Mouse (Mus musculus) MEL (cell line): ENCODE measurements around the gene 5730596B20Rik. TPM values are rescaled to one million over a fixed set of nuclear protein-coding genes. Genes with fewer than 3 reads are reported as not detected.

Experiments
- DNase-seq: peaks from one replicate; pipeline ENCODE4 v3.0.0; 2011; ENCODE audit warnings: low read depth, low spot score
- H3K27ac ChIP-seq: 2 replicates; pipeline ENCODE4 v1.5.1; 2012; ENCODE audit warnings: low read depth, mild to moderate bottlenecking, control low read depth, low read length, moderate library complexity; ENCODE audit not compliant: control insufficient read depth
- H3K27me3 ChIP-seq, 2 experiments: fragments of 150-350 bp in 1 of 2; sonication (generic) in 1 of 2; 2 replicates each; pipeline ENCODE4 v1.6.1; 2012; ENCODE audit warnings: low read length in 2 of 2, mild to moderate bottlenecking in 2 of 2, improper control_type of control experiment in 1 of 2, moderate library complexity in 1 of 2; ENCODE audit not compliant: insufficient read depth in 2 of 2, control insufficient read depth in 1 of 2
- H3K36me3 ChIP-seq, 2 experiments: 2 replicates each; pipeline ENCODE4 v1.6.1; 2012 to 2014; ENCODE audit warnings: low read length in 2 of 2, improper control_type of control experiment in 1 of 2, inconsistent platforms in 1 of 2, mild to moderate bottlenecking in 1 of 2; ENCODE audit not compliant: insufficient read depth in 2 of 2, control insufficient read depth in 1 of 2
- H3K4me1 ChIP-seq, 2 experiments: fragments of 150-350 bp in 1 of 2; sonication (generic) in 1 of 2; 2 replicates each; pipeline ENCODE4 v1.6.1; 2012; ENCODE audit warnings: low read length in 2 of 2, improper control_type of control experiment in 1 of 2, mild to moderate bottlenecking in 1 of 2; ENCODE audit not compliant: insufficient read depth in 2 of 2, control insufficient read depth in 1 of 2
- H3K4me3 ChIP-seq, 2 experiments: fragments of 150-350 bp in 1 of 2; sonication (generic) in 1 of 2; 2 replicates each; pipeline ENCODE4 v1.5.1; 2012; ENCODE audit warnings: low read depth in 2 of 2, low read length in 2 of 2, mild to moderate bottlenecking in 2 of 2, moderate library complexity in 2 of 2, control low read depth in 1 of 2, improper control_type of control experiment in 1 of 2; ENCODE audit not compliant: control insufficient read depth in 1 of 2, insufficient read depth in 1 of 2
- H3K79me2 ChIP-seq: 2 replicates; pipeline ENCODE4 v1.6.1; 2012; ENCODE audit warnings: mild to moderate bottlenecking, low read length, moderate library complexity; ENCODE audit not compliant: control insufficient read depth, poor library complexity, insufficient read depth
- H3K9ac ChIP-seq: 2 replicates; pipeline ENCODE4 v1.6.1; 2012; ENCODE audit warnings: low read depth, mild to moderate bottlenecking, control low read depth, low read length, moderate library complexity; ENCODE audit not compliant: control insufficient read depth, poor library complexity, severe bottlenecking
- H3K9me3 ChIP-seq: fragments of 150-350 bp; sonication (generic); replicated peaks from 2 replicates; pipeline ENCODE4 v1.6.1; 2012; ENCODE audit warnings: mild to moderate bottlenecking, low read length, improper control_type of control experiment, moderate library complexity; ENCODE audit not compliant: insufficient read depth
- CHD1 ChIP-seq: IDR thresholded peaks from 2 replicates; pipeline ENCODE4 v1.6.1; 2012; ENCODE audit warnings: low read depth, mild to moderate bottlenecking, inconsistent platforms, low read length, improper control_type of control experiment
- CHD2 ChIP-seq: IDR thresholded peaks from 2 replicates; pipeline ENCODE4 v1.6.1; 2011; ENCODE audit warnings: low read length, improper control_type of control experiment
- CTCF ChIP-seq, 3 experiments: IDR thresholded peaks in 2 of 3; conservative IDR thresholded peaks in 1 of 3; 2 replicates each; pipeline ENCODE4 v1.5.1; 2011 to 2012; ENCODE audit warnings: low read length in 3 of 3, low read depth in 2 of 3, mild to moderate bottlenecking in 2 of 3, improper control_type of control experiment in 1 of 3, inconsistent platforms in 1 of 3, mixed read lengths in 1 of 3, moderate library complexity in 1 of 3; ENCODE audit not compliant: control insufficient read depth in 1 of 3, insufficient read depth in 1 of 3, poor library complexity in 1 of 3, severe bottlenecking in 1 of 3
- ELF1 ChIP-seq: IDR thresholded peaks from 2 replicates; pipeline ENCODE4 v1.6.1; 2014; ENCODE audit warnings: low read depth, mild to moderate bottlenecking, inconsistent platforms, low read length, improper control_type of control experiment, moderate library complexity
- EP300 ChIP-seq, 2 experiments: IDR thresholded peaks; 2 replicates each; pipeline ENCODE4 v1.6.1; 2011; ENCODE audit warnings: improper control_type of control experiment in 2 of 2, low read length in 2 of 2, low read depth in 1 of 2, mild to moderate bottlenecking in 1 of 2
- ETS1 ChIP-seq: IDR thresholded peaks from 2 replicates; pipeline ENCODE4 v1.6.1; 2012; ENCODE audit warnings: low read depth, mild to moderate bottlenecking, inconsistent platforms, low read length, improper control_type of control experiment, moderate library complexity
- JUND ChIP-seq: IDR thresholded peaks from 2 replicates; pipeline ENCODE4 v1.6.1; 2011; ENCODE audit warnings: low read depth, mild to moderate bottlenecking, improper control_type of control experiment, low read length
- KAT2A ChIP-seq: conservative IDR thresholded peaks from 2 replicates; pipeline ENCODE4 v1.6.1; 2012; ENCODE audit warnings: low read depth, low read length, improper control_type of control experiment, inconsistent platforms
- MAX ChIP-seq: IDR thresholded peaks from 2 replicates; pipeline ENCODE4 v1.6.1; 2011; ENCODE audit warnings: low read length, improper control_type of control experiment
- MEF2A ChIP-seq: IDR thresholded peaks from 2 replicates; pipeline ENCODE4 v1.6.1; 2014; ENCODE audit warnings: low read depth, mild to moderate bottlenecking, inconsistent platforms, low read length, improper control_type of control experiment; ENCODE audit not compliant: poor library complexity, insufficient replicate concordance, severe bottlenecking; ENCODE audit errors: extremely low read depth
- MXI1 ChIP-seq: IDR thresholded peaks from 2 replicates; pipeline ENCODE4 v1.6.1; 2011; ENCODE audit warnings: mild to moderate bottlenecking, low read depth, low read length, improper control_type of control experiment
- MYB ChIP-seq: IDR thresholded peaks from 2 replicates; pipeline ENCODE4 v1.6.1; 2011; ENCODE audit warnings: mild to moderate bottlenecking, low read depth, low read length, improper control_type of control experiment
- MYC ChIP-seq: IDR thresholded peaks from 2 replicates; pipeline ENCODE4 v1.6.1; 2011; ENCODE audit warnings: low read depth, mild to moderate bottlenecking, low read length, improper control_type of control experiment, moderate library complexity
- POLR2A ChIP-seq, 2 experiments: IDR thresholded peaks; 2 replicates each; pipeline ENCODE4 v1.6.1; 2011 to 2012; ENCODE audit warnings: low read length in 2 of 2, mild to moderate bottlenecking in 2 of 2, control low read depth in 1 of 2, improper control_type of control experiment in 1 of 2, low read depth in 1 of 2, moderate library complexity in 1 of 2; ENCODE audit not compliant: control insufficient read depth in 1 of 2, insufficient read depth in 1 of 2, poor library complexity in 1 of 2
- SIN3A ChIP-seq: IDR thresholded peaks from 2 replicates; pipeline ENCODE4 v1.6.1; 2012; ENCODE audit warnings: low read length, improper control_type of control experiment, inconsistent platforms
- ZC3H11A ChIP-seq: IDR thresholded peaks from 2 replicates; pipeline ENCODE4 v1.6.1; 2012; ENCODE audit warnings: low read depth, mild to moderate bottlenecking, inconsistent platforms, low read length, improper control_type of control experiment
- ZMIZ1 ChIP-seq: IDR thresholded peaks from 2 replicates; pipeline ENCODE4 v1.6.1; 2012; ENCODE audit warnings: low read depth, mild to moderate bottlenecking, inconsistent platforms, low read length, improper control_type of control experiment, moderate library complexity
- ZNF384 ChIP-seq: IDR thresholded peaks from 2 replicates; pipeline ENCODE4 v1.6.1; 2012; ENCODE audit warnings: low read depth, mild to moderate bottlenecking, inconsistent platforms, low read length, improper control_type of control experiment
- polyA plus RNA-seq, 2 experiments: library from polyadenylated mRNA; stranded (reverse) in 1 of 2; unstranded in 1 of 2; fragments of >175 nt in 1 of 2; fragments of >200 nt in 1 of 2; gene quantifications; 2 replicates each; pipeline versions ENCODE4 v1.2.1 to v1.2.4; 2012; ENCODE audit warnings: low replicate concordance in 2 of 2, low read depth in 1 of 2; ENCODE audit not compliant: insufficient read length in 2 of 2, insufficient read depth in 1 of 2, missing spikeins in 1 of 2
- total RNA-seq: library from RNA; depleted of rRNA; stranded (reverse); fragments of 300-350 nt; gene quantifications from 2 replicates; pipeline ENCODE4 v1.2.3, GENCODE M21; 2012

Gene 5730596B20Rik
- total and polyA plus RNA-seq, 3 experiments, result not detected

DNA sequence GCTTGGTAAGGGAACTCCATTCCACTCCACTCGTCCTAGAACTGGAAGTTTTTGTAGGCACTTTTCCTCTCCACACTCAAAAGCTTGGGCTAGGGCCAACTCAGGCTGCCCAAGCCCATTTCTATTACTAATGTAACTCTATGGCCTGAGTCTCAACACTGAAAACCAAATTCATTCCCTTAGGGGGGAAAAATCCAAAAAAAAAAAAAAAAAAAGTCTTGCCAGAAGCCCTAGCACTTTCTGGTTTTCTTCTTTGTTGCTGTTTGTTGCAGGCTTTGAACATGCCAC is 15.3 kb upstream of the 5730596B20Rik start:
- DNase-seq, result no peak
- no peak overlapping the region for H3K27ac ChIP-seq
- H3K9ac ChIP-seq, result no peak overlapping the region
- H3K79me2 ChIP-seq, result no peaks in the 10 kb centered on the region
- no peaks in the 10 kb centered on the region for H3K27me3 ChIP-seq
- no peaks in the 10 kb centered on the region for H3K36me3 ChIP-seq
- no peak for TF ChIP-seq CHD1
- TF ChIP-seq ETS1, result no peak
- TF ChIP-seq ELF1, result no peak
- no peak for TF ChIP-seq SIN3A
- no peak for TF ChIP-seq CTCF (IDR thresholded peaks at IDR 0.05 in 2 of 3, conservative IDR thresholded peaks at IDR 0.05 in 1 of 3; ENCODE audit: control insufficient read depth in 1 of 3, insufficient read depth in 1 of 3, low read depth in 2 of 3, low read length in 3 of 3, poor library complexity in 1 of 3, severe bottlenecking in 1 of 3)
- no peak for TF ChIP-seq EP300 (IDR thresholded peaks at IDR 0.05; ENCODE audit: low read depth in 1 of 2, low read length in 2 of 2)
- no peaks in the 10 kb centered on the region for H3K9me3 ChIP-seq
- H3K4me3 ChIP-seq, result no peak overlapping the region
- no peaks in the 10 kb centered on the region for H3K4me1 ChIP-seq

DNA sequence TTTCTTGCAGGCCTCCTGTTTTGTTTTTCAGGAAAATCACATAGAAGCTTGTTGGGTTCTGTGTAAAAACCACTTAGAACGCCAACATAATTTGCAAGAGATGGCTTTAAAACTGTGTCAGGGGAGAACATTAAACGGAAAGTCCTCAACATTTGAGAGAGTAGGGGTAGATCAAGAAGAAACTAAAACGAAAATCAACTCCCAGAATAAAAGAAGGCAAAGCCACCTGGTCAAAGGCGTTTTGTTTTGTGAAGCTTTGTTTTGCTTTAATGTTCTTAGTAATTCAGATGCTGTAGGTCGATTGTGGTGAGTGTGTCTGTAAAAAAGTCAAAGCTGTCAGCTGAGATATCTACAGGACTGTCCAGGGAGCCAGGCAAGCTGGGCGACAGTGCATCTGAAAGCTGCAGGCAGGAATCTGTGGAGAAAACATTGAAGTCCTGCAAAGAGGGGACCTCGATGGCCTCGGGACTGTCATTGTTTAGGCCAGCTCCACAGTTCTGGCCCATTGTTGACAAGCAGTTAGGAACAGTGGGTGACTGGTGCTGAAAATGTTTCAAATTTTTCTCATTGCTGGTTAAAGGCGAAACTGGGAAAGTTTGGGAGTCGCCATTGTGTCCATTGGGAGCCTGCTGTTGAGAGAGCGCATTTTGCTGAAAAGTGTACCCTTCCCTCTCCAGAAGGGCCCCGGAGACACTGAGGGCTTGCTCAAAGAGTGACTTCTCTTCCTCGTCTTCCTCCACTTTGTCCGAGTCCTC is 14.5 kb upstream of the 5730596B20Rik start:
- H3K9me3 ChIP-seq, result no peaks in the 10 kb centered on the region
- no peaks in the 10 kb centered on the region for H3K27me3 ChIP-seq
- no peaks in the 10 kb centered on the region for H3K79me2 ChIP-seq
- no peak for TF ChIP-seq MAX
- no peak for TF ChIP-seq EP300 (IDR thresholded peaks at IDR 0.05; ENCODE audit: low read depth in 1 of 2, low read length in 2 of 2)
- no peak for TF ChIP-seq ZMIZ1
- TF ChIP-seq MYB, result no peak
- no peak for TF ChIP-seq KAT2A
- no peak for TF ChIP-seq CHD2
- TF ChIP-seq JUND, result no peak
- H3K4me1 ChIP-seq, result no peaks in the 10 kb centered on the region
- no peak overlapping the region for H3K27ac ChIP-seq
- no peak overlapping the region for H3K4me3 ChIP-seq
- DNase-seq, result no peak
- H3K36me3 ChIP-seq, result no peaks in the 10 kb centered on the region
- H3K9ac ChIP-seq, result no peak overlapping the region

DNA sequence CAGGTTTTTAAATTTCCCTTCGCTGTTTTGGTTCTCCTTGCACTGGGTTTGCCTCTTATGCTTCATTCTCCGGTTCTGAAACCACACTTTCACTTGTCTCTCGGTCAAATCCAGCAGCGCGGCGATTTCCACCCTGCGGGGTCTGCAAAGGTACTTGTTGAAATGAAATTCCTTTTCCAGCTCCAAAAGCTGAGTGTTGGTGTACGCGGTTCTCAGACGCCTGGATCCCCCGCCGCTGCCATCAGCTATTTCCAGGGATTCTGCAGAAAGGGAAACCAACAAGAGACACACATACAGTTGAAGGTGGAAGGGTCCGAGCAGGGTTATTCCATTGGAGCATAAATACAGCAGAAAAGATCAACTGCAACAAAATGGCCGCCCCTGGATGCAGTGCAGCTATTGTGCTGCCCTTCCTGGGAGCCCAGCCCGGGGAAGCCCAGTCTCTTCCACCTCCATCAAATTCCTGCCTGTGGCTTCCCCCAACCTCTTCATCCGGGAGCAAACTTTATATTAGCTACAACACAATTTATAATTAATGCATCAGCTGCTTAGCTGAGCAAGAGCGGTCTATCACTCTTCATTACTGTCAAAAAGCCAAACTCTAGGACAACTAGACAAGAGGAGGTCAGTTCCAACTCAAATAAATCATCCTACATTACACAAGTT is 13.8 kb upstream of the 5730596B20Rik start:
- Histone ChIP-seq H3K4me1 (no peaks in the 10 kb centered on the region), H3K9ac (no peak overlapping the region), H3K27me3 (no peaks in the 10 kb centered on the region), H3K4me3 (no peak overlapping the region), H3K36me3 (no peaks in the 10 kb centered on the region), H3K9me3 (no peaks in the 10 kb centered on the region), H3K27ac (no peak overlapping the region)
- DNase-seq, result no peak
- no peak for TF ChIP-seq ZC3H11A
- TF ChIP-seq MYB, result no peak
- TF ChIP-seq POLR2A (IDR thresholded peaks at IDR 0.05; ENCODE audit: control insufficient read depth in 1 of 2, insufficient read depth in 1 of 2, low read depth in 1 of 2, low read length in 2 of 2, poor library complexity in 1 of 2), result no peak
- no peak for TF ChIP-seq MXI1
- TF ChIP-seq MYC, result no peak
- TF ChIP-seq ZNF384, result no peak
- no peak for TF ChIP-seq CTCF (IDR thresholded peaks at IDR 0.05 in 2 of 3, conservative IDR thresholded peaks at IDR 0.05 in 1 of 3; ENCODE audit: control insufficient read depth in 1 of 3, insufficient read depth in 1 of 3, low read depth in 2 of 3, low read length in 3 of 3, poor library complexity in 1 of 3, severe bottlenecking in 1 of 3)
- TF ChIP-seq CHD1, result no peak
- TF ChIP-seq MEF2A, result no peak
- TF ChIP-seq, all 39 proteins: peak for 0
- H3K79me2 ChIP-seq, result no peaks in the 10 kb centered on the region
